22 mouse cellular contexts compared by ENCODE assay signal in the genomic region with DNA sequence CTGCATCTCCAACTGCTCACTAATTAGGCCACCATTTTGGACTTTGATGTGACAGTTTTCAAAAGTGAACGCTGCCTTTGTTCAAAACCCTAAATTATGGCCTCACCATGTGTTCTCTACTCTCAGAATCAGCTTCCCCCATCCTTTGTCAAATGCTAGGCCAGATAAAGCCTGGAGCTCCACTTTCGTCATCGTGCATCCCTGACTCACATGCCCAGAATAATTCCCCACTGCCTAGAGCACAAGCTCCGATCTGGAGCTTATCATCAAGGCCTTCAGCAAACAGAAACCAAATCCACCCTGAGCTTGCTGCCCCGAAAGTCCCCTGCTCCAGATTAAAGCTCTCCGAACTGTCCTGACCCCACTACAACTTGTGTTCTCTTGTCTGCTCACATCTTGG. TPM values are rescaled to one million over a fixed set of nuclear protein-coding genes. Genes with fewer than 3 reads are reported as not detected.
DNase-seq lines count a peak whose midpoint lies in the region; ATAC-seq and TF ChIP-seq lines count a peak whose summit lies in the region.
"Had no signal": no experiment of that assay in that cellular context is flagged by ENCODE, and none has a peak within 500 bp of the region (broad histone marks: within the 10 kb centered on the region; RNA-seq: fewer than 3 reads in every experiment).

No protein-coding gene starts in this region.

- no peaks in the 10 kb centered on the region for H3K9me3 ChIP-seq in forebrain, postnatal 0 days (ENCODE audit: low read length)
- H3K9me3 ChIP-seq in forebrain, embryonic 12.5 days = no peaks in the 10 kb centered on the region
- H3K9me3 ChIP-seq in midbrain, embryonic 13.5 days = no peaks in the 10 kb centered on the region
- H3K9me3 ChIP-seq: heart, embryonic 12.5 days; midbrain, embryonic 10.5 days; neural tube, embryonic 12.5 days; stomach, embryonic 15.5 days had no signal

- H3K36me3 ChIP-seq in forebrain, postnatal 0 days (ENCODE audit: insufficient read depth) = no peaks in the 10 kb centered on the region
- H3K36me3 ChIP-seq in forebrain, embryonic 12.5 days (replicated peaks) = no peaks in the 10 kb centered on the region
- H3K36me3 ChIP-seq in midbrain, embryonic 13.5 days = no peaks in the 10 kb centered on the region
- H3K36me3 ChIP-seq: heart, embryonic 12.5 days; midbrain, embryonic 10.5 days; neural tube, embryonic 12.5 days; stomach, embryonic 15.5 days had no signal

- H3K27ac ChIP-seq in forebrain, postnatal 0 days (ENCODE audit: low read depth, low read length) = no peak overlapping the region
- no peak overlapping the region for H3K27ac ChIP-seq in forebrain, embryonic 12.5 days
- H3K27ac ChIP-seq in midbrain, embryonic 13.5 days = no peak overlapping the region
- H3K27ac ChIP-seq: hindbrain, postnatal 0 days; midbrain, embryonic 10.5 days; neural tube, embryonic 12.5 days; stomach, embryonic 15.5 days had no signal

- H3K4me2 ChIP-seq in forebrain, postnatal 0 days (ENCODE audit: low read depth) = no peak overlapping the region
- no peak overlapping the region for H3K4me2 ChIP-seq in forebrain, embryonic 12.5 days
- no peak overlapping the region for H3K4me2 ChIP-seq in midbrain, embryonic 13.5 days (replicated peaks)
- H3K4me2 ChIP-seq: heart, embryonic 12.5 days; neural tube, embryonic 12.5 days; stomach, embryonic 15.5 days had no signal

- TF ChIP-seq CTCF in forebrain, postnatal 0 days (IDR thresholded peaks at IDR 0.05; ENCODE audit: low read depth) = no peak

- no peak for DNase-seq in forebrain, postnatal 0 days
- peak; percentile 54 for DNase-seq in layer of hippocampus, adult 9-11 months
- no peak for DNase-seq in layer of hippocampus, postnatal 25 days (ENCODE audit: extremely low spot score in 1 of 2, low spot score in 1 of 2)
- DNase-seq in NIH3T3 (ENCODE audit: low read depth) = peak; percentile 70
- DNase-seq in left cerebral cortex, postnatal 36 days (ENCODE audit: low spot score in 2 of 2) = peak; percentile 56
- no peak for DNase-seq in urinary bladder, postnatal 25 days (ENCODE audit: low spot score)
- DNase-seq: cerebellum, adult 9-11 months; gastrocnemius, postnatal 25 days; kidney, adult 8-10 months; kidney, postnatal 4 days; liver; lung, adult 18-20 months; spleen, adult 18-20 months had no signal

- intact Hi-C loops in left cerebral cortex, postnatal 36 days (cut with DNase I) = loop anchor here (5.0 kb wide), 1 partner anchor 70 kb away; a partner anchor contains a TSS

- no peak overlapping the region for H3K4me3 ChIP-seq in forebrain, postnatal 0 days (ENCODE audit: low read depth, low read length)
- H3K4me3 ChIP-seq in forebrain, embryonic 12.5 days (replicated peaks) = no peak overlapping the region
- H3K4me3 ChIP-seq in midbrain, embryonic 13.5 days (replicated peaks) = no peak overlapping the region
- H3K4me3 ChIP-seq: heart, embryonic 12.5 days; midbrain, embryonic 10.5 days; neural tube, embryonic 12.5 days; stomach, embryonic 15.5 days had no signal

- peak; percentile 47; the same call in 1 of the 2 replicates for ATAC-seq in forebrain, postnatal 0 days
- no peak for ATAC-seq in forebrain, embryonic 12.5 days (ENCODE audit: low FRiP score)
- ATAC-seq in midbrain, embryonic 13.5 days = no peak
- ATAC-seq: hindbrain, postnatal 0 days had no signal

- WGBS in forebrain, postnatal 0 days = 52% methylated on average over 6 of the region's 6 CpGs
- 66% methylated on average over 6 of the region's 6 CpGs for WGBS in forebrain, embryonic 12.5 days
- 78% methylated on average over 6 of the region's 6 CpGs for WGBS in midbrain, embryonic 13.5 days

- H3K4me1 ChIP-seq in forebrain, postnatal 0 days (ENCODE audit: insufficient read depth) = no peaks in the 10 kb centered on the region; the same call in 1 of the 2 replicates
- no peaks in the 10 kb centered on the region for H3K4me1 ChIP-seq in forebrain, embryonic 12.5 days
- no peaks in the 10 kb centered on the region for H3K4me1 ChIP-seq in midbrain, embryonic 13.5 days (replicated peaks)
- H3K4me1 ChIP-seq: midbrain, embryonic 10.5 days; neural tube, embryonic 12.5 days; stomach, embryonic 15.5 days had no signal

- H3K27me3 ChIP-seq in forebrain, postnatal 0 days (ENCODE audit: insufficient read depth, low read length) = no peaks in the 10 kb centered on the region
- H3K27me3 ChIP-seq in forebrain, embryonic 12.5 days = no peaks in the 10 kb centered on the region
- no peaks in the 10 kb centered on the region for H3K27me3 ChIP-seq in midbrain, embryonic 13.5 days
- H3K27me3 ChIP-seq: neural tube, embryonic 12.5 days; stomach, embryonic 15.5 days had no signal

- H3K9ac ChIP-seq in forebrain, postnatal 0 days = no peak overlapping the region
- no peak overlapping the region for H3K9ac ChIP-seq in forebrain, embryonic 12.5 days
- no peak overlapping the region for H3K9ac ChIP-seq in midbrain, embryonic 13.5 days (replicated peaks)
- H3K9ac ChIP-seq: heart, embryonic 12.5 days; neural tube, embryonic 12.5 days; stomach, embryonic 15.5 days had no signal

RNA-seq across cellular contexts. Expression of a gene that starts 40.6 kb away (rescaled TPM):
- total RNA-seq in forebrain, postnatal 0 days (2014; rRNA removed) = 9.6 and 10.0 TPM in 2 replicates
- polyA plus RNA-seq in forebrain, postnatal 0 days (2015; fragmentation: Nextera tagmentation; extraction: Ambion mirVana) = 7.9 and 12.7 TPM in 2 replicates
- polyA plus RNA-seq in forebrain, embryonic 12.5 days (2016; fragmentation: Nextera tagmentation; extraction: Ambion mirVana) = 0.23 and 0.29 TPM in 2 replicates
- total RNA-seq in layer of hippocampus, postnatal 25 days (2021) = 10 to 100 TPM; 25.6 to 25.9 TPM
- 10 to 100 TPM; 17.2 to 18.5 TPM for total RNA-seq in left cerebral cortex, postnatal 36 days (2021)
- polyA plus RNA-seq in midbrain, embryonic 13.5 days (2015; fragmentation: Nextera tagmentation; extraction: Ambion mirVana) = 2.9 and 3.3 TPM in 2 replicates
- total RNA-seq: hematopoietic stem cell, adult 5-6 weeks; monocyte, adult 5-6 weeks had no signal
- polyA plus RNA-seq: heart, embryonic 12.5 days had no signal

Comparison
In these comparisons a context has a peak if more than half of its experiments do, and no peak if none do; other contexts are left out.
1. DNase-seq: peak in layer of hippocampus, adult 9-11 months (single experiment), NIH3T3 (single experiment) and left cerebral cortex, postnatal 36 days (2 of 2); none in forebrain, postnatal 0 days (single experiment), layer of hippocampus, postnatal 25 days (0 of 2) and urinary bladder, postnatal 25 days (single experiment).